Mouse (Mus musculus) frontal cortex, adult (tissue): ENCODE measurements at regions not wholly inside any gene's neighbourhood (a gene's known extent, or its start where the extent isn't known, plus 50 kb on each side); places are given as distances from the start of the nearest gene placed in this dataset.

Experiments used
- ATAC-seq: cut with Nextera tagmentation; 2 replicates; pipeline ENCODE4 v1.9.2; 2017; ENCODE audit warnings: mild to moderate bottlenecking, moderate library complexity, mixed read lengths; ENCODE audit not compliant: low TSS enrichment

- ATAC-seq = no peak
These were observed 858.5 kb downstream of the Zfp704 start for GRCm38 (mm10) chr3:8751356-8751755.

GRCm38 (mm10) chr3:8750858-8751257 is 859.0 kb downstream of the Zfp704 start:
- ATAC-seq = no peak

GRCm38 (mm10) chr3:8750162-8750561 is 859.7 kb downstream of the Zfp704 start:
- no peak for ATAC-seq

GRCm38 (mm10) chr3:8747201-8747600 is 862.7 kb downstream of the Zfp704 start:
- no peak for ATAC-seq

GRCm38 (mm10) chr3:8746677-8747076 is 863.2 kb downstream of the Zfp704 start:
- ATAC-seq = no peak

GRCm38 (mm10) chr3:8746037-8746436 is 863.8 kb downstream of the Zfp704 start:
- no peak for ATAC-seq

GRCm38 (mm10) chr3:8744857-8745256 is 865.0 kb downstream of the Zfp704 start:
- ATAC-seq = no peak

- ATAC-seq = no peak
These were observed 866.2 kb downstream of the Zfp704 start for GRCm38 (mm10) chr3:8743650-8744049.

GRCm38 (mm10) chr3:8741266-8742023 is 868.4 kb downstream of the Zfp704 start:
- no peak for ATAC-seq

GRCm38 (mm10) chr3:8740710-8741109 is 869.2 kb downstream of the Zfp704 start:
- ATAC-seq = no peak

- no peak for ATAC-seq
These were observed 870.6 kb downstream of the Zfp704 start for GRCm38 (mm10) chr3:8739299-8739698.

- ATAC-seq = no peak
These were observed 873.5 kb downstream of the Zfp704 start for GRCm38 (mm10) chr3:8736239-8736953.

GRCm38 (mm10) chr3:8734096-8734495 is 875.8 kb downstream of the Zfp704 start:
- no peak for ATAC-seq

- no peak for ATAC-seq
These were observed 878.5 kb downstream of the Zfp704 start for GRCm38 (mm10) chr3:8731398-8731797.

GRCm38 (mm10) chr3:8721628-8722594 is 888.0 kb downstream of the Zfp704 start:
- ATAC-seq = no peak

- no peak for ATAC-seq
These were observed 889.2 kb downstream of the Zfp704 start for GRCm38 (mm10) chr3:8720586-8721100.

- no peak for ATAC-seq
These were observed 891.7 kb downstream of the Zfp704 start for GRCm38 (mm10) chr3:8718206-8718605.

- peak; percentile 77 for ATAC-seq
These were observed 892.5 kb downstream of the Zfp704 start for GRCm38 (mm10) chr3:8717334-8717812.
